Mouse (Mus musculus) bone marrow macrophage, adult 2 months (primary cell): ENCODE data around the gene Ccdc181.

ENCODE experiments used
- CTCF ChIP-seq: IDR thresholded peaks from 2 replicates; pipeline ENCODE4 v1.5.1; 2012; ENCODE audit warnings: low read depth, mild to moderate bottlenecking, low read length, moderate library complexity
- POLR2A ChIP-seq: IDR thresholded peaks from 2 replicates; pipeline ENCODE4 v1.6.1; 2012; ENCODE audit warnings: mild to moderate bottlenecking, low read depth, low read length, borderline replicate concordance

DNA sequence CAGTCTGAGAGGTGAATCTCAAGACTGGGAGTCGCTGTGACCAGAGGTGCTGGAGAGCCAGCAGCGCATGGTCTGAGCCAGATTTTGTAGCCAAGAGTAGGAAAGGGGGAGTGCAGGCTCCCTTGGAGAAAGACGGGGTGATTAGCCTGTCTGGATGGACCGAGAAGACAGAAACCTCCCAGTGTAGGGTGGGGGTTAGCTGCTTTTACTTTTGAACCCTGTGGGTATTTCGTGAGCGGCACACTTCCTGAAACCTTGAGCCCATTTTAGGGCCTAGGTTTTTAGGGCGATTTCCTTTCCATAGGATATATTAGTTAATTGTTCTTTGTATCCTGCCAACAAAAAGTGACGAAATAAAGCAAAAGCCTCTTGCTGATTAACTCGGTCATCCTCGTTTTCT, 27.4 kb upstream of the Ccdc181 start:
- no peak for TF ChIP-seq CTCF
- no peak for TF ChIP-seq POLR2A
